Mouse (Mus musculus) midbrain, embryonic 13.5 days (tissue): ENCODE measurements at regions not wholly inside any gene's neighbourhood (a gene's known extent, or its start where the extent isn't known, plus 50 kb on each side); places are given as distances from the start of the nearest gene placed in this dataset.

Experiments
- ATAC-seq: fragments of 200-750 bp; cut with Nextera tagmentation; 2 replicates; pipeline ENCODE4 v1.8.0; 2017; ENCODE audit warnings: mild to moderate bottlenecking, moderate TSS enrichment, moderate library complexity
- H3K27ac ChIP-seq: fragments of 300-500 bp; sonication (generic); 2 replicates; pipeline ENCODE4 v1.5.1; 2015; ENCODE audit warnings: inconsistent platforms, mild to moderate bottlenecking, moderate library complexity
- H3K27me3 ChIP-seq: fragments of 300-500 bp; sonication (generic); 2 replicates; pipeline ENCODE4 v1.6.1; 2015; ENCODE audit warnings: mild to moderate bottlenecking, inconsistent platforms
- H3K36me3 ChIP-seq: fragments of 300-500 bp; sonication (generic); 2 replicates; pipeline ENCODE4 v1.6.1; 2015; ENCODE audit warnings: mild to moderate bottlenecking, inconsistent platforms
- H3K4me1 ChIP-seq: fragments of 300-500 bp; sonication (generic); replicated peaks from 2 replicates; pipeline ENCODE4 v1.6.1; 2015; ENCODE audit warnings: inconsistent platforms
- H3K4me2 ChIP-seq: fragments of 300-500 bp; sonication (generic); replicated peaks from 2 replicates; pipeline ENCODE4 v1.6.1; 2015; ENCODE audit warnings: moderate library complexity, mild to moderate bottlenecking, inconsistent platforms
- H3K4me3 ChIP-seq: fragments of 300-500 bp; sonication (generic); replicated peaks from 2 replicates; pipeline ENCODE4 v1.5.1; 2015; ENCODE audit warnings: mild to moderate bottlenecking, inconsistent platforms
- H3K9ac ChIP-seq: fragments of 300-500 bp; sonication (generic); replicated peaks from 2 replicates; pipeline ENCODE4 v1.6.1; 2015; ENCODE audit warnings: mild to moderate bottlenecking, inconsistent platforms
- H3K9me3 ChIP-seq: fragments of 300-500 bp; sonication (generic); 2 replicates; pipeline ENCODE4 v1.6.1; 2016; ENCODE audit warnings: mild to moderate bottlenecking, inconsistent platforms
- WGBS: fragments of 180-500 bp; shearing (Covaris S2); methylation state at CpG from one replicate; pipeline ENCODE4 v1.1.7; 2015; 5-methylcytosine and 5-hydroxymethylcytosine counted together

GRCm38 (mm10) chr2:18617520-18617919, 54.7 kb upstream of the Commd3 start:
- peaks cover 3% of the 10 kb centered on the region; the same call in 1 of the 2 replicates for H3K27me3 ChIP-seq
- no peaks in the 10 kb centered on the region for H3K36me3 ChIP-seq
- H3K4me3 ChIP-seq = no peak overlapping the region
- H3K9ac ChIP-seq = no peak overlapping the region
- ATAC-seq = no peak
- H3K4me2 ChIP-seq = no peak overlapping the region; the same call in 1 of the 2 replicates
- 22% methylated on average over 5 of the region's 5 CpGs for WGBS
- no peaks in the 10 kb centered on the region for H3K9me3 ChIP-seq
- H3K4me1 ChIP-seq = peaks cover 7% of the 10 kb centered on the region; the same call in 1 of the 2 replicates
- no peak overlapping the region for H3K27ac ChIP-seq

GRCm38 (mm10) chr2:18609868-18610185, 62.4 kb upstream of the Commd3 start:
- no peak for ATAC-seq
- H3K4me1 ChIP-seq = peaks cover 26% of the 10 kb centered on the region
- no peaks in the 10 kb centered on the region for H3K9me3 ChIP-seq
- H3K4me3 ChIP-seq = peak overlapping the region; percentile 37
- WGBS = 5% methylated on average over 10 of the region's 10 CpGs
- H3K36me3 ChIP-seq = no peaks in the 10 kb centered on the region
- no peak overlapping the region for H3K27ac ChIP-seq
- H3K27me3 ChIP-seq = peaks cover 64% of the 10 kb centered on the region
- no peak overlapping the region for H3K9ac ChIP-seq
- peak overlapping the region; percentile 59 for H3K4me2 ChIP-seq

- Histone ChIP-seq H3K27me3 (peaks cover 64% of the 10 kb centered on the region), H3K4me1 (peaks cover 26% of the 10 kb centered on the region), H3K9ac (peak overlapping the region; percentile 71), H3K9me3 (no peaks in the 10 kb centered on the region), H3K4me2 (peak overlapping the region; percentile 59), H3K4me3 (peak overlapping the region; percentile 37), H3K36me3 (no peaks in the 10 kb centered on the region), H3K27ac (no peak overlapping the region)
- ATAC-seq = peak; percentile 74
- WGBS = under 1% methylated on average over 51 of the region's 51 CpGs
Observed at GRCm38 (mm10) chr2:18609075-18609867, 62.9 kb upstream of the Commd3 start.

GRCm38 (mm10) chr2:18608260-18609074, 63.7 kb upstream of the Commd3 start:
- Histone ChIP-seq H3K27me3 (peaks cover 64% of the 10 kb centered on the region), H3K36me3 (no peaks in the 10 kb centered on the region), H3K27ac (no peak overlapping the region), H3K4me2 (peak overlapping the region; percentile 59), H3K9ac (peak overlapping the region; percentile 71), H3K4me3 (peak overlapping the region; percentile 37), H3K9me3 (no peaks in the 10 kb centered on the region), H3K4me1 (peaks cover 26% of the 10 kb centered on the region)
- WGBS = 0% methylated on average over 29 of the region's 29 CpGs
- peak; percentile 88 for ATAC-seq

- peak overlapping the region; percentile 37 for H3K4me3 ChIP-seq
- H3K9ac ChIP-seq = peak overlapping the region; percentile 71
- peaks cover 63% of the 10 kb centered on the region for H3K27me3 ChIP-seq
- H3K9me3 ChIP-seq = no peaks in the 10 kb centered on the region
- under 1% methylated on average over 14 of the region's 14 CpGs for WGBS
- H3K4me1 ChIP-seq = peaks cover 26% of the 10 kb centered on the region
- no peaks in the 10 kb centered on the region for H3K36me3 ChIP-seq
- no peak overlapping the region for H3K27ac ChIP-seq
- ATAC-seq = peak; percentile 37; the same call in 1 of the 2 replicates
- peak overlapping the region; percentile 59 for H3K4me2 ChIP-seq
Observed at GRCm38 (mm10) chr2:18607586-18608259, 64.5 kb upstream of the Commd3 start.

- Histone ChIP-seq H3K27me3 (peaks cover 58% of the 10 kb centered on the region), H3K36me3 (no peaks in the 10 kb centered on the region), H3K27ac (no peak overlapping the region), H3K9ac (no peak overlapping the region), H3K9me3 (no peaks in the 10 kb centered on the region), H3K4me1 (peaks cover 26% of the 10 kb centered on the region), H3K4me3 (peak overlapping the region; percentile 37; the same call in 1 of the 2 replicates), H3K4me2 (peak overlapping the region; percentile 59)
- 4% methylated on average over 6 of the region's 6 CpGs for WGBS
- no peak for ATAC-seq
Observed at GRCm38 (mm10) chr2:18607088-18607487, 65.1 kb upstream of the Commd3 start.

- WGBS = 84% methylated on average over 4 of the region's 4 CpGs
- Histone ChIP-seq H3K4me1 (0 out of 2 replicates have a peak, but pooled peaks cover 2% of the 10 kb centered on the region), H3K36me3 (no peaks in the 10 kb centered on the region), H3K27me3 (peaks cover 14% of the 10 kb centered on the region; the same call in 1 of the 2 replicates), H3K9ac (no peak overlapping the region), H3K4me2 (no peak overlapping the region), H3K27ac (no peak overlapping the region), H3K9me3 (no peaks in the 10 kb centered on the region; the same call in 1 of the 2 replicates), H3K4me3 (no peak overlapping the region)
- ATAC-seq = no peak
Observed at GRCm38 (mm10) chr2:18592221-18592620, 80.0 kb upstream of the Commd3 start.

- Histone ChIP-seq H3K4me3 (peak overlapping the region; percentile 59), H3K27me3 (peaks cover 18% of the 10 kb centered on the region; the same call in 1 of the 2 replicates), H3K36me3 (no peaks in the 10 kb centered on the region), H3K9me3 (no peaks in the 10 kb centered on the region), H3K9ac (peak overlapping the region; percentile 64; the same call in 1 of the 2 replicates), H3K27ac (no peak overlapping the region), H3K4me2 (peak overlapping the region; percentile 59), H3K4me1 (0 out of 2 replicates have a peak, but pooled peaks cover 2% of the 10 kb centered on the region)
- 2% methylated on average over 4 of the region's 4 CpGs for WGBS
- no peak for ATAC-seq
Observed at GRCm38 (mm10) chr2:18588232-18588631, 84.0 kb upstream of the Commd3 start.

- H3K9me3 ChIP-seq = no peaks in the 10 kb centered on the region
- no peaks in the 10 kb centered on the region for H3K36me3 ChIP-seq
- ATAC-seq = no peak; the same call in 1 of the 2 replicates
- H3K4me1 ChIP-seq = 0 out of 2 replicates have a peak, but pooled peaks cover 2% of the 10 kb centered on the region
- H3K4me3 ChIP-seq = peak overlapping the region; percentile 59
- peak overlapping the region; percentile 64 for H3K9ac ChIP-seq
- WGBS = 0% methylated on average over 16 of the region's 16 CpGs
- H3K4me2 ChIP-seq = peak overlapping the region; percentile 59
- H3K27me3 ChIP-seq = peaks cover 18% of the 10 kb centered on the region; the same call in 1 of the 2 replicates
- H3K27ac ChIP-seq = peak overlapping the region; percentile 48; the same call in 1 of the 2 replicates
Observed at GRCm38 (mm10) chr2:18587746-18588231, 84.4 kb upstream of the Commd3 start.

- peaks cover 18% of the 10 kb centered on the region; the same call in 1 of the 2 replicates for H3K27me3 ChIP-seq
- peak overlapping the region; percentile 59 for H3K4me3 ChIP-seq
- peak overlapping the region; percentile 59 for H3K4me2 ChIP-seq
- ATAC-seq = peak; percentile 77
- H3K36me3 ChIP-seq = no peaks in the 10 kb centered on the region
- peak overlapping the region; percentile 48 for H3K27ac ChIP-seq
- H3K9me3 ChIP-seq = no peaks in the 10 kb centered on the region
- H3K9ac ChIP-seq = peak overlapping the region; percentile 64
- H3K4me1 ChIP-seq = 0 out of 2 replicates have a peak, but pooled peaks cover 2% of the 10 kb centered on the region
- under 1% methylated on average over 31 of the region's 31 CpGs for WGBS
Observed at GRCm38 (mm10) chr2:18586925-18587724, 85.1 kb upstream of the Commd3 start.
